Mouse (Mus musculus) brain, adult 2 months (tissue): ENCODE measurements around the gene Ddx23.

Experiments used
- DNase-seq: peaks from one replicate; pipeline ENCODE4 v3.0.0; 2011; ENCODE audit warnings: low read depth, low spot score

Ddx23 gene

GRCm38 (mm10) chr15:98662567-98663545, at the start of gene Ddx23:
TSS of gene Ddx23 (minus strand) at chr15:98662894.
- DNase-seq = peak; percentile 99

DNA sequence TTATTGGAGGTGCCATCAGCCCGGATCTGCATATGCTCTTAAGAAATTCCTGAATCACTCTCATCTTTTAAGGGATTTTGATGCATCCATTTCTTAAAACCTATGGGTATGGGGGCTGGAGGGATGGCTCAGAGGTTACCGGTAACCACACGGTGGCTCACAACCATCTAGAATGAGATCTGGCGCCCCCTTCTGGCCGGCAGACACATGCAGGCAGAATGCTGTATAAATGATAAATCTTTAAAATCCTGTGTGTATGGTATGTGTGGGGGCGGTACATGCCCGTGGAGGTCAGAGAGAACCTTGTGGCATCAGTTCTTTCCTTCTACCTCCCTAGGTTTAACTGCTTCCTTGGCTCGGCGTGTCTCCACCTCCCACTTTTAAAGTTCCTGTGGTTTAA, 47.7 kb upstream of the Ddx23 start:
- peak; percentile 77 for DNase-seq

- peak; percentile 97 for DNase-seq
Observed at GRCm38 (mm10) chr15:98707766-98708372, 45.2 kb upstream of the Ddx23 start, which contains the start of gene Ccdc65. TSS of gene Ccdc65 (plus strand) at chr15:98708207.

DNA sequence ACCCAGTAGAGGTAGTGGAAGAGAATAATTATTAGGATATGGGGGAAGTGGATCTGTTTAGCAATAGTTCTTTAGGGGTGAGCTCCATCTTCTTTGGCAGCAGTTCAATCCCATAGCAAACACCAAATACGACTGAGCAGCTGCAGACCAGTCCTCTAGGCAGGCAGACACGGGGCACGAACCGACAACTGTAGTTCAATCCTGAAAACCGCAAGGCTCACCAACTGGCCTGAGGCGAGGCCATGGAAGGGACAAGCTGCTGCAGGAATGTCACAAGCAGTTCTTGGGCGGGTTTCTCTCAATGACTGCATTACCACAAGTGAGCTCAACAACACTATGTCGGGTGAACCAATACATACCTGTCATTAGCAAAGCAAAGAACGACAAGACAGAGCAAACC, 41.6 kb upstream of the Ddx23 start:
- no peak for DNase-seq

DNA sequence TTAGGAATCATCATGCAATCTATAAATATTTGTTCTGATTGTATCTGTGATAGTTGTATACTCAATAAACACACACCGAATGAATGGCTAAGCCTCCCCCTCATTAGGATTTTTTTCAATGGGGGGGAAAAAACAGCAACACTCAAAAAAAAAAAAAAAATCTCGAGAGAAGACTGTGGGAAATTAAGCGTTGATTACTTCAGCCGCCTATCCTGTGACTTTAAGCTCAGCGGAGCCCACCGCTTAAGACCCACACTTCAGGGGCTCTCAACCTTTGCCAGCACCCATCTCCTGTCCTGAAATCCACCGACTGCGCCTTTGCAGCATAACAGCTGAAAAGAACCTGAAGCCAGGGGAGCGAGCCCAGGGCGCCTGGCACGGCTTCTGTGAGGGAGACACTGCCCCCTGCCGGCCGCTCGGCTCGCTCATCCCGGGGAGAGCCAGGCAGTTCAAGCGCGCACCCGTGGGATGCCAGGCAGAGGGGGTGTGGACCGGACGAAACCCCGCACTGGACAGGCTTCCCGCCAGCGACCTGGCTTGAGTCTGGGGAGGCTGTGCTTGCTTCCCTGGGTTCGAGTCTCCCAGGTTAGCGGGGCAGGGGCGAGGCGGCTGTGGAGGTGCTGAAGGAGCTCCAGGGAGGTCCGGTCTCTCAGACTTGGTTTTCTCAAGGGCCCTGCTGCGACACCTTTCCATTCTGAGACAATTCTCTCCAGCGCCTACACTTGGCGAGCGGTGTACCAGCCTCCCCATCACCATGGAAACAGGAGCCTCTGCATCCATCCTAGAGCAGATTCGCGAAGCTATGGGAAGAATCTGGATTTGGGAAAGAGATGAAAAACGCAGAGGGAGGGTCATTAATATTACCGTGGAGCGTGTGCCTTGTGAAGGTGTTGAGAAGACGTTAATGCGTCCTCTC, 36.8 kb upstream of the Ddx23 start:
- peak; percentile 94 for DNase-seq

DNA sequence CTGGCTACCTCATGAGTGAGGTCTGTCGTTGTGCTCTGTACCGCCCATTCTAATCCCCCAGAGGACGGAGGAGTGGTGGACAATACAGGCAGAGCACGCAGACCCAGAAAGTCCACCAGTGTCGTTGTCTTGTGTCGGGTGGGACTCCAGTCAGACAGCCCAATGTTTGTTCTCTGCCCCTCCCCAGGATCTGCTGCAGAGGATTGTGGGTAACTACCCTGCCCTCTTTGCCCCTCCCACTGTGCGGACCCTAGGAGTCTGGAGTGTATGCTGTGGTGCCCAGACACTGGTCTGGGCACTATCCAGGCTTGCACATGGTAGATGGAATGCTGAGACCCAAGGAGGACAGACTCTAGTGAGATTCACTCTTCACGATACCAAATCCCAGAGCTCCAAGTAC, 33.5 kb upstream of the Ddx23 start:
- DNase-seq = no peak

DNA sequence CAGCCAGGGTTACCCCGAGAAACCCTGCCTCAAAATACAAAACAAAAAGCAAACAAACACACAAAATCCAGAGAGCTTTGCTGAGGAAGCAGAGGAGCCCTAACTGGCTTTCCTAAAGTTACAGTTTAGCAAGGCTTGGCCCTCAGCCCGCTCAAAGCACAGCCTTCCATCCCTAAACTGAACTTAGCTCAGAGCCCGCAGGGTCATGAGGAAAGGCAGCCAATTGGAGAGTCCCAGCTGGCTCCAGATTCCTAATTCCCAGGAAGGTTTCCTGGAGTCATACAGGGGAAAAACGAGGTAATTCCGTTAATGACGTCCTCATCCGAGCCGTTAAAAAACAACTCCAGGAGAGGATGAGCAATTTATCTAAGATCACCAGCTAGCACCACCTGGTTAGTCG, 33.0 kb upstream of the Ddx23 start:
- no peak for DNase-seq

DNA sequence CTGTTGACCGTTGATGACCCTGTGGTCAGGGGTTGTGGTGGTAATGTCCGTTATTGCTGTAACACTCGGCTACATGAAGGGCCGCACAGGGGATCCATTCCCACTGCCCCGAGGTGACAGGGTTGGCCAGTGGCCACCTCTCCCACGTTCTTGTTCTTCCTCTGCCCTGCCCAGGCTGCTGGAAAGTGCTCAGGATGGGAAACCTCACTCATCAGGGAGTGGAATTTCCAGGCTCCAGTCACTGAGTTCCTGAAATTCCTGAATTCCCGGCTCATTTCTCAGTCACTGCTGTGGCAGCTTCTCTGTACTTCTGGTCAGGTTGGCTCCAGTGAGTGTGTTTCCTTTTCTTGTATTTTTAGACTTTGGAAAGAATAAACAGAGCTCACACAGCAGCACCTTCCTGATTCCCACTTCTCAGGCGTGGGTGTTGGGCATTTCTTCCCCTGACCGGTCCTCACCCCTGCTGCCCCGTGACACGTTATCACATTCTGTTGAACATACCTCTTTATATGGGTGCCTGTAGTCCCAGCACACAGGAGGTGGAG, 29.5 kb upstream of the Ddx23 start:
- DNase-seq = no peak

- peak; percentile 78 for DNase-seq
Observed at GRCm38 (mm10) chr15:98691486-98692147, 28.9 kb upstream of the Ddx23 start.

- DNase-seq = peak; percentile 60
Observed at GRCm38 (mm10) chr15:98689682-98690081, 27.0 kb upstream of the Ddx23 start.

- DNase-seq = no peak
Observed at GRCm38 (mm10) chr15:98685926-98686325, 23.2 kb upstream of the Ddx23 start.

- DNase-seq = no peak
Observed at GRCm38 (mm10) chr15:98683746-98684145, 21.1 kb upstream of the Ddx23 start.

GRCm38 (mm10) chr15:98683177-98683576, 20.5 kb upstream of the Ddx23 start:
- no peak for DNase-seq

DNA sequence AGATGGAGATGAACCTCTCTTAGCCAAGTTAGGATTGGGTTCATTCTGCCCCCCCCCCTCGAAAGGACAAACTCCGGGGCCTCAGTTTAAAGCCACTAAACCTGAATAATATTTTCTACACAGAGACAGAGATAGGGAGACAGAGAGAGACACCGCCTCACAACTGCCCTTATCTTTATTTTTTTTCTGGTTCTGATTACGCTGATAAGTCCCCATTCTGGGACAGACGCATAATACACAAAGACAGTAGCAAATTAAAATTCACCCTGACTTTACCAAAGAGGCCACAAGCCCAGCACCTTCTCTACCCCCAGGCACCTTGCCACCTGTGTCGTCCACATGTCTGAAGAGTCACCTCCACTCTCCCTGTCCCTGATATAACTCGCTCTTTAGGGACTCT, 18.9 kb upstream of the Ddx23 start:
- no peak for DNase-seq

- DNase-seq = peak; percentile 45
Observed at GRCm38 (mm10) chr15:98680660-98681059, 18.0 kb upstream of the Ddx23 start.

- peak; percentile 27 for DNase-seq
Observed at GRCm38 (mm10) chr15:98677977-98678376, 15.3 kb upstream of the Ddx23 start.

DNA sequence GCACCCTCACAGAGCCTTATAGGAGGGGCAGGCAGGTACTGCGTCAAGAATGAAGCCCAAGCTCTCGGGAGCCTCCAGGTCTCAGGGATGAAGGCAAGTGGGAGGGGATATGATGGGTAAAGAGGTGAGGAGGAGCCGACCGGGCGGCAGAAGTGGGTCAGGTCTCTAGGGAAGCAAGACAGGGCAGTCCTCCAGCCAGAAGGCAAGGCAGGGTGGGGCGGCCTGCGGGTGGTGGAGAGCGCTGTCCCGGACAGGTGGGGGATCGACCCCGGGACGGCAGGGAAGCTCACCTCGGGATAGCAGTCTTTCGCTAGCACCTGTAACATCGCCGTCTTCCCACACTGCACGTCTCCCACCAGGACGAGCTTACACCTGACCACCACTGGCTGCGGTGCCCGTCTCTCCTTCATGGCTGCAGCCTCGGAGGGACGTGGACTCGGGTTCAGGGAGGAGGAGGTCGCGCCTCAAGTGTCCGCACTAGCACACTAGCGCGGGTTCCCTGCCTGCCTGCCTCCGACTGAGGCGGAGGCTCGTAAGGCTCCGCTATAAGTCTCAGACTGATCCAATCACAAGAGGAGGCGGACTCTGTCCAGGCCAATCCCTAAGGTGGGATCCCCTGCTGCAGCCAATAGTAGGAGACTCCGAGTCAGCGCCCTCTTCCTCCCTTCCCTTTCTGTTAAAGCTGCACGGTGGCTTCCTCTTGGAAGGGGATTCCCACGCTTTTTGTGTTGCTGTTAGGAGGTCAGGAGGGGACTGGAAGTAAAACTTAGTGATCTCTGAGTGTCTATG, 14.4 kb upstream of the Ddx23 start, which contains the start of gene Rnd1:
Gene Rnd1 (minus strand): TSS at position 522 of the 789 bp plus-strand sequence.
- peak; percentile 98 for DNase-seq

- peak; percentile 63 for DNase-seq
Observed at GRCm38 (mm10) chr15:98676471-98676870, 13.8 kb upstream of the Ddx23 start.

DNA sequence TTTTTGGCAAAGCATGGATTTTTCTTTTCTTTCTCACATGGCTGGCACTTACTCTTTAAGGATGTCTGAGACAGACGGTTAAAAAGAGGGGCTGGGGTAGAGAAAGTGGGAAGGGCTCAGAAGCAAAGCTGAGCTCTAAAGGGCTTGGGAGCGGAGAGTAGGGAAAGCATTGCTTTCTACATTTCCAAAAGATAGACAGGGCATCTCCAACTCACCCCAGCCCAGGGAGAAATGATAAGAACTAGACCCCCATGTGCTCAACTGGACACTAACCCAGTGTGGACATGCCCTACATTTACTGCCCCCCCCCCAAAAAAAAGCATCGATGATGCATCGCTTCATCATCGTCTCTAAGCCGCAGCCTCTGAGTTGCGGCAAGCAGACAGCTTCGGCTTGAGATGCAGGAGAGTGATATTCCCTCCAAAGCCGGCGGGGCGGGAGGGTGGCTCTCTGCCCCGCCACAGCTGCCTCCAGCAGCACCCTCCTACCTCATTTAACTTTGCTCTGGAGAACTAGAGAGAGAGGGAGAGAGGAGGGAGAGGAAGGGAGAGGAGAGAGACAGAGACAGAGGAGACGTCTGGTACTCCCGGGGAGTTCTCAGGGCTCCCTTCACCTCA, 13.0 kb upstream of the Ddx23 start:
- peak; percentile 50 for DNase-seq
